Mouse (Mus musculus): ENCODE results near the gene Spag17.

DNA sequence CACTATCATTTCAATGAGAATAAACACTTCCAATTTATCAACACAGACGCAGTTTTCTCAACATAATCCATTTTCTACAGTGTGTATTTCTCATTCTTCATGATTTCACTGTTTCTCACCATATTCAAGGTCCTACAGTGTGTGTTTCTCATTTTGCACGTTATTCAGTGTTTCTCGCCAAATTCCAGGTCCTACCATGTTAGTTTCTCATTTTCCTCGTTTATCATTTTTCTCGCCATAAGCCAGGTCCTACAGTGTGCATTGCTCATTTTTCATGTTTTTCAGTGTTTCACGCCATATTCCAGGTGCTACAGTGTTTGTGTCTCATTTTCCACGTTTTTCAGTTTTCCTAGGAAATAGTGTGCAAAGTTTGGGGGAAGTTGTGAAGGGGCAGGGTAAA is 95.8 kb downstream of the Spag17 start:
- TF ChIP-seq POLR2A (IDR thresholded peaks at IDR 0.05; ENCODE audit: control insufficient read depth, extremely low read depth, insufficient read depth, low read length, poor library complexity) (no peak), CTCF (IDR thresholded peaks at IDR 0.05; ENCODE audit: borderline replicate concordance, control insufficient read depth, extremely low read depth, insufficient read depth, low read length, poor library complexity) (no peak)

All from thymus, adult 2 months (tissue).